Mouse (Mus musculus): ENCODE data around the gene Fcgr1.

DNA sequence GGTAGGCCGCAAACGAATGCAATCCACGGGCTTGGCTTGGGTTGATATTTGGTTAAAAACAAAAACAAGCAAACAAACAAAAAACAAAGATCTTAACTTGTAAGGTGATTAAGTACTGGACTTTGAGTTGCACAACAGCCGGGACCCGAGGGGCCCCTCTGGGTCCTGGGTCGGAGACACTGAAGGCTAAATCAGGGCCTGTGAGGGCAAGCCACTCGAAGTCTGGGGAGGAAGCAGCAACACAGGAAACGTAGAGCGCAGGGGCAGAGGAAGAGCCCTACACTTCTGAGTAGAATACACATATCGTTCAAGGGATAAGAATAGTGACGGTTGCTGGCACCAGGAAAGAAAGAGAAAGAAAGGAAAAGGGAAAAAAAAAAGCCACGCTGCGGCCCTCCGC, 38.2 kb upstream of the Fcgr1 start:
- TF ChIP-seq CTCF (IDR thresholded peaks at IDR 0.05; ENCODE audit: control insufficient read depth, insufficient read depth, insufficient read length) (no peak), USF1 (IDR thresholded peaks at IDR 0.05; ENCODE audit: low read depth) (no peak), CEBPB (IDR thresholded peaks at IDR 0.05; ENCODE audit: low read depth) (no peak)

Measured in C2C12 (cell line).